Comparison of ENCODE assay signal across 10 mouse cellular contexts in the genomic region with DNA sequence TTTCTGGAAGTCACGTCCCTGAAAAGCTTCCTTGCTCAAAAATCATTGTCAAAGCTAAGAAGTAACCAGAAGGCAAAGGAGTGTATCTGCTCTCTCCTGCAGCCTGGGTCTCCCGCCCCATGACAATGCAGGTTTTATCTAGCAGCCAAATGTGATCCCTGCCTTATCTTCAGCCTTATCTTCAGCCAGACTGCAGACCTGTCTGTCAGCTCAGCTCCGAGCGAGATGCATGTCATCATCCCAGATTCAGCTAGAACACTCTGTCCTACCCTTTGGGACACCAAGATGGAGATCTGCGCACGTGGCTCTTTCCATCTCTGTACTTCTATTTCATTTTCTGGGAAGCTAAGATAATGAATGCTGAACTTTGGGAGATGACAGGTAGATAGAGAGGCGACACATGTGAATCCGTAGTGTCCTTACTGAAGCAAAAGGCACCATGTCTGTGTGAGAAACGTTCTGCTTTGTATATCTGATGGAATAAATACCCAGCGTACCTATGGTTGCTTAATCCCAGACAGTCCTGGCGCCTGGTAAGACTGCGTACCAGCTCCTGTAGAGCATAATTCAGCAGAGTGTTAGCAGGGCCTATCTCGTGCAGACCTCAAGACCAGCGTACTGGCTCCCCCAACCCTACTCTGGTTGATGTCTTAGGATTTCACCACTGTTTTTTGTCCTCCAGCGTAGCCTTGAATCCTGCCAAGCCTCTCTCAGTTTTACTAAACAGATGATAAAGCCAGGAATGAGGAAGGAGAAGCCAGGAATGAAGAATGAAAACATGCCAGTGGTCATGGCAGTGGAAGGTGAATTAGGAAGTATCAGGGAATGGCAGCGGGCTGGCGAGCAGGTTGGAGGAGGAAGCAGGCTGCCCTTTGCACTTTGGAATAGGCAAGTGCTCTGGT.
DNase-seq lines count a peak whose midpoint lies in the region; ATAC-seq and TF ChIP-seq lines count a peak whose summit lies in the region.
"Had no signal": no experiment of that assay in that cellular context is flagged by ENCODE, and none has a peak within 500 bp of the region (broad histone marks: within the 10 kb centered on the region; RNA-seq: fewer than 3 reads in every experiment).

No protein-coding gene starts in this region.

- H3K9ac ChIP-seq in stomach, embryonic 16.5 days (ENCODE audit: low read length), result no peak overlapping the region

- 46% methylated on average over 17 of the region's 17 CpGs for WGBS in heart, embryonic 10.5 days
- 82% methylated on average over 17 of the region's 17 CpGs for WGBS in spleen, adult 2 months
- 89% methylated on average over 17 of the region's 17 CpGs for WGBS in limb, embryonic 10.5 days
- WGBS in stomach, embryonic 16.5 days, result 71% methylated on average over 17 of the region's 17 CpGs

- TF ChIP-seq POLR2A in spleen, adult 2 months (IDR thresholded peaks at IDR 0.05; ENCODE audit: low read depth, low read length), result no peak

- no peaks in the 10 kb centered on the region for H3K9me3 ChIP-seq in heart, embryonic 10.5 days
- H3K9me3 ChIP-seq in limb, embryonic 10.5 days (replicated peaks), result no peaks in the 10 kb centered on the region
- no peaks in the 10 kb centered on the region for H3K9me3 ChIP-seq in stomach, embryonic 16.5 days (replicated peaks; ENCODE audit: control insufficient read depth, low read length)

- H3K27me3 ChIP-seq in heart, embryonic 10.5 days (ENCODE audit: insufficient read depth, poor library complexity, severe bottlenecking), result no peaks in the 10 kb centered on the region
- H3K27me3 ChIP-seq in spleen, adult 2 months (ENCODE audit: control insufficient read depth, insufficient read depth, low read length), result no peaks in the 10 kb centered on the region
- no peaks in the 10 kb centered on the region for H3K27me3 ChIP-seq in limb, embryonic 10.5 days (ENCODE audit: low read depth, poor library complexity, severe bottlenecking)
- no peaks in the 10 kb centered on the region for H3K27me3 ChIP-seq in stomach, embryonic 16.5 days (ENCODE audit: control insufficient read depth, insufficient read depth, low read length)

- H3K4me2 ChIP-seq in stomach, embryonic 16.5 days (ENCODE audit: low read depth, low read length), result no peak overlapping the region

- no peak for DNase-seq in heart, embryonic 10.5 days (ENCODE audit: low spot score)
- DNase-seq in heart, postnatal 25 days (ENCODE audit: low spot score), result no peak
- DNase-seq in spleen, adult 2 months (ENCODE audit: low read depth in 1 of 2, low spot score in 2 of 2), result no peak
- no peak for DNase-seq in spleen, postnatal 36 days (ENCODE audit: low spot score in 2 of 2)
- no peak for DNase-seq in limb, embryonic 10.5 days (ENCODE audit: low spot score)
- no peak for DNase-seq in retina, postnatal 1 day
- DNase-seq: cerebellum, adult 11-12 months; thymus, postnatal 4 days had no signal

- H3K4me3 ChIP-seq in heart, embryonic 10.5 days, result no peak overlapping the region
- H3K4me3 ChIP-seq in spleen, adult 2 months (ENCODE audit: extremely low read depth, insufficient read depth, insufficient read length), result no peak overlapping the region
- H3K4me3 ChIP-seq in limb, embryonic 10.5 days, result no peak overlapping the region
- H3K4me3 ChIP-seq in stomach, embryonic 16.5 days (replicated peaks; ENCODE audit: low read length), result no peak overlapping the region

- peak; percentile 40; the same call in 1 of the 2 replicates for ATAC-seq in stomach, embryonic 16.5 days (ENCODE audit: insufficient read depth, low FRiP score)
- ATAC-seq in inflammation-experienced regulatory T-cells, adult 6 months, result no peak

- no peaks in the 10 kb centered on the region for H3K36me3 ChIP-seq in heart, embryonic 10.5 days
- peaks cover 13% of the 10 kb centered on the region for H3K36me3 ChIP-seq in spleen, adult 2 months (ENCODE audit: control insufficient read depth, insufficient read depth, low read length)
- no peaks in the 10 kb centered on the region for H3K36me3 ChIP-seq in limb, embryonic 10.5 days
- no peaks in the 10 kb centered on the region for H3K36me3 ChIP-seq in stomach, embryonic 16.5 days (ENCODE audit: control insufficient read depth, insufficient read depth, low read length)

- peak overlapping the region; percentile 83 for H3K27ac ChIP-seq in heart, embryonic 10.5 days
- H3K27ac ChIP-seq in spleen, adult 2 months (ENCODE audit: insufficient read depth, low read length), result peak overlapping the region; percentile 99
- peak overlapping the region; percentile 83 for H3K27ac ChIP-seq in limb, embryonic 10.5 days
- peak overlapping the region; percentile 94 for H3K27ac ChIP-seq in stomach, embryonic 16.5 days (ENCODE audit: low read length)

- intact Hi-C loops in heart, postnatal 25 days (cut with DNase I), result no loop called here

- H3K4me1 ChIP-seq in heart, embryonic 10.5 days, result peaks cover 44% of the 10 kb centered on the region
- H3K4me1 ChIP-seq in spleen, adult 2 months (ENCODE audit: control insufficient read depth, insufficient read depth, insufficient read length), result peaks cover 52% of the 10 kb centered on the region; the same call in 1 of the 2 replicates
- peaks cover 46% of the 10 kb centered on the region for H3K4me1 ChIP-seq in limb, embryonic 10.5 days
- peaks cover 40% of the 10 kb centered on the region for H3K4me1 ChIP-seq in stomach, embryonic 16.5 days (ENCODE audit: control insufficient read depth, insufficient read depth, low read length)

- no peak for TF ChIP-seq CTCF in spleen, adult 2 months (IDR thresholded peaks at IDR 0.05; ENCODE audit: extremely low read depth, insufficient read depth, insufficient read length, insufficient replicate concordance)
